36 mouse cellular contexts compared by ENCODE assay signal in genomic region chr15:89458942-89459341, GRCm38 (mm10). TPM values are rescaled to one million over a fixed set of nuclear protein-coding genes. Genes with fewer than 3 reads are reported as not detected.
DNase-seq lines count a peak whose midpoint lies in the region; ATAC-seq and TF ChIP-seq lines count a peak whose summit lies in the region.
"Had no signal": no experiment of that assay in that cellular context is flagged by ENCODE, and none has a peak within 500 bp of the region (broad histone marks: within the 10 kb centered on the region; RNA-seq: fewer than 3 reads in every experiment).

No protein-coding gene starts in this region.

- DNase-seq in cerebellum, adult 11-12 months: peak; percentile 24
- no peak for DNase-seq in cerebellum, postnatal 14 days
- DNase-seq in spleen, adult 12 weeks (ENCODE audit: low spot score): no peak
- DNase-seq in limb, embryonic 10.5 days (ENCODE audit: low spot score): no peak
- DNase-seq in thymus, adult 2 months: no peak
- DNase-seq: adrenal gland, adult 8-10 months; cerebellum, adult 11 months; gastrocnemius, postnatal 14 days; heart, adult 2 months; heart, postnatal 10 days; kidney, adult 2 months; kidney, postnatal 36 days; left cerebral cortex, postnatal 4 days; lung, adult 2 months; lung, postnatal 10 days; right cerebral cortex, postnatal 4 days; thymus, postnatal 14 days had no signal

- H3K4me1 ChIP-seq in limb, embryonic 10.5 days: peaks cover 14% of the 10 kb centered on the region
- H3K4me1 ChIP-seq in thymus, adult 2 months (replicated peaks; ENCODE audit: control insufficient read depth, insufficient read depth, low read length): peaks cover 8% of the 10 kb centered on the region

- H3K36me3 ChIP-seq in limb, embryonic 10.5 days: no peaks in the 10 kb centered on the region
- no peaks in the 10 kb centered on the region for H3K36me3 ChIP-seq in thymus, adult 2 months (ENCODE audit: control insufficient read depth, insufficient read depth, low read length)
- H3K36me3 ChIP-seq: heart, embryonic 13.5 days; intestine, embryonic 15.5 days; limb, embryonic 15.5 days had no signal

- no peaks in the 10 kb centered on the region for H3K9me3 ChIP-seq in limb, embryonic 10.5 days (replicated peaks)
- H3K9me3 ChIP-seq: forebrain, embryonic 13.5 days; heart, embryonic 13.5 days; hindbrain, embryonic 10.5 days; hindbrain, embryonic 15.5 days; intestine, embryonic 15.5 days; limb, embryonic 15.5 days; midbrain, embryonic 10.5 days; neural tube, embryonic 12.5 days had no signal

- 95% methylated on average over 15 of the region's 15 CpGs for WGBS in limb, embryonic 10.5 days
- 7% methylated on average over 15 of the region's 15 CpGs for WGBS in thymus, adult 2 months

- no peak for TF ChIP-seq POLR2A in thymus, adult 2 months (IDR thresholded peaks at IDR 0.05; ENCODE audit: control insufficient read depth, extremely low read depth, insufficient read depth, low read length, poor library complexity)

- no peak overlapping the region for H3K4me3 ChIP-seq in limb, embryonic 10.5 days
- H3K4me3 ChIP-seq in thymus, adult 2 months (ENCODE audit: control insufficient read depth, insufficient read depth, low read length): no peak overlapping the region
- H3K4me3 ChIP-seq: forebrain, embryonic 13.5 days; heart, adult 2 months; heart, embryonic 13.5 days; hindbrain, embryonic 10.5 days; hindbrain, embryonic 15.5 days; intestine, embryonic 15.5 days; layer of hippocampus, adult 2 months; limb, embryonic 15.5 days; midbrain, embryonic 10.5 days; neural tube, embryonic 12.5 days had no signal

- TF ChIP-seq CTCF in thymus, adult 2 months (IDR thresholded peaks at IDR 0.05; ENCODE audit: borderline replicate concordance, control insufficient read depth, extremely low read depth, insufficient read depth, low read length, poor library complexity): no peak

- no peak overlapping the region for H3K27ac ChIP-seq in limb, embryonic 10.5 days
- H3K27ac ChIP-seq in thymus, adult 2 months (ENCODE audit: control insufficient read depth, insufficient read depth, low read length): no peak overlapping the region
- H3K27ac ChIP-seq: forebrain, embryonic 13.5 days; heart, adult 2 months; heart, embryonic 13.5 days; hindbrain, embryonic 10.5 days; hindbrain, embryonic 15.5 days; intestine, embryonic 15.5 days; layer of hippocampus, adult 2 months; limb, embryonic 15.5 days; liver, embryonic 14.5 days; macrophage; midbrain, embryonic 10.5 days; neural tube, embryonic 12.5 days had no signal

- peaks cover 28% of the 10 kb centered on the region for H3K27me3 ChIP-seq in limb, embryonic 10.5 days (ENCODE audit: low read depth, poor library complexity, severe bottlenecking)
- H3K27me3 ChIP-seq in thymus, adult 2 months (ENCODE audit: control insufficient read depth, insufficient read depth, low read length): peaks cover 2% of the 10 kb centered on the region; the same call in 1 of the 2 replicates
- H3K27me3 ChIP-seq: forebrain, embryonic 13.5 days; hindbrain, embryonic 15.5 days; neural tube, embryonic 12.5 days had no signal

- ATAC-seq in CD4-positive, CD25-positive, alpha-beta regulatory T cell, adult 4 months: peak; percentile 62
- ATAC-seq in hematopoietic stem cell, adult 5-6 weeks (replicated peaks in 1 of 2; ENCODE audit: insufficient read depth in 1 of 2, low FRiP score in 2 of 2, low TSS enrichment in 1 of 2, low read depth in 1 of 2, poor library complexity in 2 of 2, severe bottlenecking in 2 of 2): peak; percentile 89 to 93
- peak; percentile 59; the same call in 1 of the 2 replicates for ATAC-seq in neutrophil, adult 5-6 weeks (ENCODE audit: extremely low read depth, insufficient number of reproducible peaks, low FRiP score, poor library complexity, severe bottlenecking)
- ATAC-seq: forebrain, embryonic 13.5 days; intestine, embryonic 15.5 days; midbrain, embryonic 16.5 days had no signal

RNA-seq across cellular contexts. Expression of gene Mapk8ip2, which starts 5.2 kb away (rescaled TPM):
- polyA plus RNA-seq in CD4-positive, CD25-positive, alpha-beta regulatory T cell, adult 4 months (2017; shearing (Covaris generic)): under 1 TPM; 0.32 to 0.44 TPM
- total RNA-seq in hematopoietic stem cell, adult 5-6 weeks (2017): not detected in 2 replicates
- total RNA-seq in neutrophil, adult 5-6 weeks (2017): not detected in 2 replicates
- 1.6 and 2.5 TPM in 2 replicates for polyA plus RNA-seq in limb, embryonic 10.5 days (2016; fragmentation: Nextera tagmentation; extraction: Ambion mirVana)
- 0.11 and 0.13 TPM in 2 replicates for polyA plus RNA-seq in thymus, adult 2 months (2012; rRNA removed)
- polyA plus RNA-seq: macrophage had no signal

RNA-seq across cellular contexts. Expression of gene Arsa, which starts 18.3 kb away (rescaled TPM):
- 10 to 100 TPM; 10.2 to 12.6 TPM for polyA plus RNA-seq in CD4-positive, CD25-positive, alpha-beta regulatory T cell, adult 4 months (2017; shearing (Covaris generic))
- total RNA-seq in hematopoietic stem cell, adult 5-6 weeks (2017): 7.1 and 11.3 TPM in 2 replicates
- 13.3 and 14.2 TPM in 2 replicates for total RNA-seq in neutrophil, adult 5-6 weeks (2017)
- 9.6 and 11.2 TPM in 2 replicates for polyA plus RNA-seq in limb, embryonic 10.5 days (2016; fragmentation: Nextera tagmentation; extraction: Ambion mirVana)
- 37.9 and 43.0 TPM in 2 replicates for polyA plus RNA-seq in thymus, adult 2 months (2012; rRNA removed)

RNA-seq across cellular contexts. Expression of gene Chkb, which starts 29.2 kb away (rescaled TPM):
- polyA plus RNA-seq in CD4-positive, CD25-positive, alpha-beta regulatory T cell, adult 4 months (2017; shearing (Covaris generic)): 10 to 100 TPM; 54.6 to 66.7 TPM
- 29.7 and 32.6 TPM in 2 replicates for total RNA-seq in hematopoietic stem cell, adult 5-6 weeks (2017)
- 108 and 124 TPM in 2 replicates for total RNA-seq in neutrophil, adult 5-6 weeks (2017)
- 38.6 and 41.9 TPM in 2 replicates for polyA plus RNA-seq in limb, embryonic 10.5 days (2016; fragmentation: Nextera tagmentation; extraction: Ambion mirVana)
- polyA plus RNA-seq in thymus, adult 2 months (2012; rRNA removed): 92.0 and 99.8 TPM in 2 replicates

RNA-seq across cellular contexts. Expression of gene Gm44502, which starts 29.4 kb away (rescaled TPM):
- polyA plus RNA-seq in CD4-positive, CD25-positive, alpha-beta regulatory T cell, adult 4 months (2017; shearing (Covaris generic)): not detected
- not detected in 2 replicates for total RNA-seq in hematopoietic stem cell, adult 5-6 weeks (2017)
- 1.1 and 1.3 TPM in 2 replicates for total RNA-seq in neutrophil, adult 5-6 weeks (2017)
- not detected in 2 replicates for polyA plus RNA-seq in limb, embryonic 10.5 days (2016; fragmentation: Nextera tagmentation; extraction: Ambion mirVana)
- 3.2 TPM in 2 replicates for polyA plus RNA-seq in thymus, adult 2 months (2012; rRNA removed)
- total RNA-seq: layer of hippocampus, postnatal 25 days had no signal
- polyA plus RNA-seq: embryonic facial prominence, embryonic 11.5 days; forebrain, embryonic 13.5 days; hindbrain, embryonic 10.5 days; hindbrain, embryonic 15.5 days; intestine, embryonic 15.5 days; kidney, embryonic 16.5 days; limb, embryonic 15.5 days; lung, adult 2 months; macrophage; midbrain, embryonic 10.5 days; midbrain, embryonic 16.5 days; neural tube, embryonic 12.5 days; stomach, embryonic 14.5 days had no signal

RNA-seq across cellular contexts. Expression of gene C730034F03Rik, which starts 29.6 kb away (rescaled TPM):
- 1 to 10 TPM; 5.7 to 8.2 TPM for polyA plus RNA-seq in CD4-positive, CD25-positive, alpha-beta regulatory T cell, adult 4 months (2017; shearing (Covaris generic))
- total RNA-seq in hematopoietic stem cell, adult 5-6 weeks (2017): 4.9 and 13.3 TPM in 2 replicates
- 32.0 TPM in 2 replicates for total RNA-seq in neutrophil, adult 5-6 weeks (2017)
- 3.0 and 4.5 TPM in 2 replicates for polyA plus RNA-seq in limb, embryonic 10.5 days (2016; fragmentation: Nextera tagmentation; extraction: Ambion mirVana)
- polyA plus RNA-seq in thymus, adult 2 months (2012; rRNA removed): 1.8 and 2.2 TPM in 2 replicates
